Comparison of ENCODE assay signal across 25 mouse cellular contexts in genomic region chr9:61601911-61602310, GRCm38 (mm10).
DNase-seq lines count a peak whose midpoint lies in the region; ATAC-seq lines count a peak whose summit lies in the region.
"Had no signal": no experiment of that assay in that cellular context is flagged by ENCODE, and none has a peak within 500 bp of the region (broad histone marks: within the 10 kb centered on the region; RNA-seq: fewer than 3 reads in every experiment).

No protein-coding gene starts in this region.

- H3K9me3 ChIP-seq in hindbrain, embryonic 10.5 days = no peaks in the 10 kb centered on the region
- no peaks in the 10 kb centered on the region for H3K9me3 ChIP-seq in hindbrain, embryonic 16.5 days (ENCODE audit: control insufficient read depth, low read length)
- no peaks in the 10 kb centered on the region for H3K9me3 ChIP-seq in limb, embryonic 10.5 days (replicated peaks)
- H3K9me3 ChIP-seq: embryonic facial prominence, embryonic 15.5 days; forebrain, embryonic 12.5 days; G1E; limb, embryonic 13.5 days; lung, embryonic 15.5 days; midbrain, embryonic 10.5 days; midbrain, embryonic 15.5 days; neural tube, embryonic 15.5 days had no signal

- WGBS in hindbrain, embryonic 10.5 days = 86% methylated on average over 6 of the region's 6 CpGs
- WGBS in hindbrain, embryonic 16.5 days = 59% methylated on average over 6 of the region's 6 CpGs
- WGBS in limb, embryonic 10.5 days = 87% methylated on average over 6 of the region's 6 CpGs

- no peaks in the 10 kb centered on the region for H3K36me3 ChIP-seq in hindbrain, embryonic 10.5 days
- H3K36me3 ChIP-seq in hindbrain, embryonic 16.5 days (ENCODE audit: control insufficient read depth, insufficient read depth, low read length) = no peaks in the 10 kb centered on the region
- H3K36me3 ChIP-seq in limb, embryonic 10.5 days = no peaks in the 10 kb centered on the region
- H3K36me3 ChIP-seq: embryonic facial prominence, embryonic 15.5 days; forebrain, embryonic 12.5 days; G1E; limb, embryonic 13.5 days; lung, embryonic 15.5 days; midbrain, embryonic 10.5 days; midbrain, embryonic 15.5 days; neural tube, embryonic 15.5 days had no signal

- H3K4me2 ChIP-seq in hindbrain, embryonic 16.5 days (ENCODE audit: low read length) = no peak overlapping the region
- H3K4me2 ChIP-seq: embryonic facial prominence, embryonic 15.5 days; forebrain, embryonic 12.5 days; liver, embryonic 11.5 days; lung, embryonic 15.5 days; midbrain, embryonic 15.5 days; neural tube, embryonic 15.5 days had no signal

- no peak for ATAC-seq in hindbrain, embryonic 16.5 days
- ATAC-seq in activated CD4-positive, CD25-positive, alpha-beta regulatory T cell, adult 4 months = no peak
- ATAC-seq: forebrain, postnatal 0 days; intestine, postnatal 0 days; midbrain, embryonic 15.5 days had no signal

- 0 out of 2 replicates have a peak overlapping the region, but pooled peaks have one; percentile 18 for H3K27ac ChIP-seq in hindbrain, embryonic 10.5 days
- no peak overlapping the region for H3K27ac ChIP-seq in hindbrain, embryonic 16.5 days (ENCODE audit: low read depth, low read length)
- H3K27ac ChIP-seq in limb, embryonic 10.5 days = peak overlapping the region; percentile 81
- H3K27ac ChIP-seq: embryonic facial prominence, embryonic 15.5 days; forebrain, embryonic 12.5 days; lung, embryonic 15.5 days; midbrain, embryonic 15.5 days; neural tube, embryonic 15.5 days had no signal

- H3K4me3 ChIP-seq in hindbrain, embryonic 10.5 days = no peak overlapping the region
- H3K4me3 ChIP-seq in hindbrain, embryonic 16.5 days (ENCODE audit: low read length) = no peak overlapping the region
- no peak overlapping the region for H3K4me3 ChIP-seq in limb, embryonic 10.5 days
- H3K4me3 ChIP-seq: embryonic facial prominence, embryonic 15.5 days; forebrain, embryonic 12.5 days; limb, embryonic 13.5 days; lung, embryonic 15.5 days; midbrain, embryonic 10.5 days; midbrain, embryonic 15.5 days; neural tube, embryonic 15.5 days had no signal

- H3K9ac ChIP-seq in hindbrain, embryonic 16.5 days (ENCODE audit: low read depth, low read length) = no peak overlapping the region
- H3K9ac ChIP-seq: embryonic facial prominence, embryonic 15.5 days; forebrain, embryonic 12.5 days; forebrain, postnatal 0 days; limb, embryonic 13.5 days; lung, embryonic 15.5 days; midbrain, embryonic 15.5 days; neural tube, embryonic 15.5 days had no signal

- H3K4me1 ChIP-seq in hindbrain, embryonic 10.5 days (replicated peaks) = peaks cover 34% of the 10 kb centered on the region
- H3K4me1 ChIP-seq in hindbrain, embryonic 16.5 days (ENCODE audit: control insufficient read depth, insufficient read depth, low read depth, low read length) = peaks cover 2% of the 10 kb centered on the region; the same call in 1 of the 2 replicates
- H3K4me1 ChIP-seq in limb, embryonic 10.5 days = peaks cover 62% of the 10 kb centered on the region

- DNase-seq in hindbrain, embryonic 10.5 days (ENCODE audit: low spot score) = no peak
- DNase-seq in adrenal gland, adult 2 months = peak; percentile 82
- peak; percentile 47 for DNase-seq in adrenal gland, postnatal 25 days
- DNase-seq in limb, embryonic 10.5 days (ENCODE audit: low spot score) = no peak
- no peak for DNase-seq in cerebellum, adult 8-10 months
- DNase-seq: cerebellum, adult 9-11 months; forebrain, postnatal 0 days; heart, postnatal 14 days; kidney, adult 9 months; kidney, postnatal 10 days; retina, postnatal 1 day; right cerebral cortex, postnatal 14 days; thymus, postnatal 14 days had no signal

- peaks cover 7% of the 10 kb centered on the region; the same call in 1 of the 2 replicates for H3K27me3 ChIP-seq in hindbrain, embryonic 10.5 days (ENCODE audit: insufficient read depth, poor library complexity, severe bottlenecking)
- H3K27me3 ChIP-seq in hindbrain, embryonic 16.5 days (replicated peaks; ENCODE audit: control insufficient read depth, insufficient read depth, low read length) = no peaks in the 10 kb centered on the region
- H3K27me3 ChIP-seq in limb, embryonic 10.5 days (ENCODE audit: low read depth, poor library complexity, severe bottlenecking) = peaks cover 9% of the 10 kb centered on the region; the same call in 1 of the 2 replicates
- H3K27me3 ChIP-seq: embryonic facial prominence, embryonic 15.5 days; limb, embryonic 13.5 days; lung, embryonic 15.5 days had no signal

Comparison
In these comparisons a context has a peak if more than half of its experiments do, and no peak if none do; other contexts are left out.
1. DNase-seq: peak in adrenal gland, adult 2 months (single experiment) and adrenal gland, postnatal 25 days (single experiment); none in hindbrain, embryonic 10.5 days (single experiment), limb, embryonic 10.5 days (single experiment) and cerebellum, adult 8-10 months (single experiment).